Mouse (Mus musculus) liver, embryonic 14.5 days (tissue): ENCODE data around the gene E330034G19Rik. TPM values are rescaled to one million over a fixed set of nuclear protein-coding genes. Genes with fewer than 3 reads are reported as not detected.

Source experiments
- ATAC-seq: fragments of 200-750 bp; cut with Nextera tagmentation; 2 replicates; pipeline ENCODE4 v1.8.0; 2017; ENCODE audit warnings: moderate number of reproducible peaks, mild to moderate bottlenecking, moderate library complexity; ENCODE audit not compliant: insufficient read depth
- DNase-seq, 3 experiments: peaks; one replicate each; pipeline ENCODE4 v3.0.0-alpha.2; 2012 to 2013; ENCODE audit warnings: low read depth in 3 of 3, low spot score in 3 of 3
- H3K27ac ChIP-seq: fragments of 300-500 bp; sonication (generic); 2 replicates; pipeline ENCODE4 v1.5.1; 2014; ENCODE audit warnings: moderate library complexity, mild to moderate bottlenecking, control low read depth, inconsistent platforms
- H3K27me3 ChIP-seq: fragments of 300-500 bp; sonication (generic); 2 replicates; pipeline ENCODE4 v1.6.1; 2014; ENCODE audit warnings: mild to moderate bottlenecking, low read length, moderate library complexity; ENCODE audit not compliant: control insufficient read depth, insufficient read depth
- H3K36me3 ChIP-seq: fragments of 300-500 bp; sonication (generic); replicated peaks from 2 replicates; pipeline ENCODE4 v1.6.1; 2014; ENCODE audit warnings: low read depth; ENCODE audit not compliant: control insufficient read depth, insufficient read depth
- H3K4me1 ChIP-seq, 2 experiments: fragments of 200-500 bp in 1 of 2; fragments of 300-500 bp in 1 of 2; sonication (generic) in 1 of 2; replicated peaks; 2 replicates each; pipeline ENCODE4 v1.6.1; 2012 to 2014; ENCODE audit warnings: antibody characterized with exemption in 1 of 2, inconsistent platforms in 1 of 2, low read length in 1 of 2; ENCODE audit not compliant: control insufficient read depth in 2 of 2, insufficient read depth in 2 of 2
- H3K4me2 ChIP-seq: fragments of 300-500 bp; sonication (generic); 2 replicates; pipeline ENCODE4 v1.6.1; 2014; ENCODE audit warnings: low read depth, mild to moderate bottlenecking, control low read depth, moderate library complexity
- H3K4me3 ChIP-seq, 2 experiments: fragments of 200-500 bp in 1 of 2; fragments of 300-500 bp in 1 of 2; sonication (generic) in 1 of 2; 2 replicates each; pipeline ENCODE4 v1.5.1; 2012 to 2014; ENCODE audit warnings: low read depth in 2 of 2, low read length in 2 of 2, mild to moderate bottlenecking in 2 of 2, control low read depth in 1 of 2, inconsistent platforms in 1 of 2, moderate library complexity in 1 of 2; ENCODE audit not compliant: insufficient read depth in 1 of 2
- H3K9ac ChIP-seq: fragments of 300-500 bp; sonication (generic); replicated peaks from 2 replicates; pipeline ENCODE4 v1.6.1; 2014; ENCODE audit warnings: mild to moderate bottlenecking, control low read depth, moderate library complexity
- H3K9me3 ChIP-seq: fragments of 300-500 bp; sonication (generic); 2 replicates; pipeline ENCODE4 v1.6.1; 2016; ENCODE audit warnings: low read length, mixed read lengths; ENCODE audit not compliant: control insufficient read depth
- CTCF ChIP-seq: IDR thresholded peaks from 2 replicates; pipeline ENCODE4 v1.5.1; 2016; ENCODE audit warnings: antibody characterized with exemption, low read depth, control low read depth
- EP300 ChIP-seq: IDR thresholded peaks from 2 replicates; pipeline ENCODE4 v1.6.1; 2016; ENCODE audit warnings: antibody characterized with exemption, low read depth
- WGBS: fragments of 180-500 bp; shearing (Covaris S2); extraction: QIAGEN DNeasy Blood & Tissue Kit; methylation state at CpG from one replicate; pipeline ENCODE4 v1.1.7; 2014; ENCODE audit not compliant: insufficient replicate concordance; 5-methylcytosine and 5-hydroxymethylcytosine counted together
- polyA plus RNA-seq, 2 experiments: library from polyadenylated mRNA; depleted of rRNA in 1 of 2; stranded (reverse) in 1 of 2; unstranded in 1 of 2; fragments of >200 nt; fragmentation: Nextera tagmentation in 1 of 2; extraction: Ambion mirVana in 1 of 2; gene quantifications; 2 replicates each; pipeline versions ENCODE4 v1.2.1 to v1.2.3; 2012 to 2014

Gene E330034G19Rik
- polyA plus RNA-seq, 2 experiments, result not detected

DNA sequence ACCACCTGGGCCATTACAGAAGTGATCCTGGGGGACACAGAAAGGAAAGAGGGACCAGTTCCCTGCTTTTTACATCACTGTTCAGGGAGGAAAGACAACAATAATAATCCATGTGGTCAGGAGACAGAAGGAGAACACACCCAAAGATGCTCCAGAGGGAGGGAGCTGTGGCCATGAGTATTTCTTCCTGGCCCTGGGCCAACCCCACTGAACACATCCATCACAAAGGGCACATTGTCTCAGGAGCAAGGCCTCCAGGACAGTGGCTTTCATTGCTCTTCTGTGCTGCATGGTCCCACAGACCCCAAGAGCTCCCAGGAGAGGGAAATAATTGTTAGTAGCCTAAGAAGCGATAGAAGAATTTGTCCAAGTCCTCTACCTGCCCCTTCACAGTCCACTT is 23.4 kb upstream of the E330034G19Rik start:
- H3K4me1 ChIP-seq, result no peaks in the 10 kb centered on the region
- H3K4me3 ChIP-seq, result no peak overlapping the region
- no peak overlapping the region for H3K4me2 ChIP-seq
- H3K9me3 ChIP-seq, result no peaks in the 10 kb centered on the region
- no peak overlapping the region for H3K9ac ChIP-seq
- WGBS, result 67% methylated on average over 1 of the region's 1 CpGs
- TF ChIP-seq CTCF (no peak), EP300 (no peak)
- ATAC-seq (no peak), DNase-seq (no peak)
- H3K27me3 ChIP-seq, result no peaks in the 10 kb centered on the region
- H3K36me3 ChIP-seq, result no peaks in the 10 kb centered on the region
- H3K27ac ChIP-seq, result no peak overlapping the region

- H3K4me1 ChIP-seq, result no peaks in the 10 kb centered on the region
- ATAC-seq (no peak), DNase-seq (no peak)
- H3K36me3 ChIP-seq, result no peaks in the 10 kb centered on the region
- no peak overlapping the region for H3K4me3 ChIP-seq
- H3K27me3 ChIP-seq, result no peaks in the 10 kb centered on the region
- H3K27ac ChIP-seq, result no peak overlapping the region
- H3K9me3 ChIP-seq, result no peaks in the 10 kb centered on the region
- no peak overlapping the region for H3K4me2 ChIP-seq
- 33% methylated on average over 2 of the region's 2 CpGs for WGBS
- H3K9ac ChIP-seq, result no peak overlapping the region
- TF ChIP-seq EP300 (no peak), CTCF (peak; percentile 42; the same call in 1 of the 2 replicates)
Observed at GRCm38 (mm10) chr14:24273575-24273974, 19.4 kb upstream of the E330034G19Rik start.

GRCm38 (mm10) chr14:24275534-24275933 is 17.5 kb upstream of the E330034G19Rik start:
- Histone ChIP-seq H3K4me3 (no peak overlapping the region), H3K4me2 (no peak overlapping the region), H3K9me3 (no peaks in the 10 kb centered on the region), H3K27ac (no peak overlapping the region), H3K9ac (no peak overlapping the region), H3K27me3 (no peaks in the 10 kb centered on the region), H3K4me1 (no peaks in the 10 kb centered on the region), H3K36me3 (no peaks in the 10 kb centered on the region)
- ATAC-seq, result no peak
- WGBS, result 29% methylated on average over 2 of the region's 2 CpGs
- TF ChIP-seq CTCF (peak; percentile 23; the same call in 1 of the 2 replicates), EP300 (no peak)
- no peak for DNase-seq

DNA sequence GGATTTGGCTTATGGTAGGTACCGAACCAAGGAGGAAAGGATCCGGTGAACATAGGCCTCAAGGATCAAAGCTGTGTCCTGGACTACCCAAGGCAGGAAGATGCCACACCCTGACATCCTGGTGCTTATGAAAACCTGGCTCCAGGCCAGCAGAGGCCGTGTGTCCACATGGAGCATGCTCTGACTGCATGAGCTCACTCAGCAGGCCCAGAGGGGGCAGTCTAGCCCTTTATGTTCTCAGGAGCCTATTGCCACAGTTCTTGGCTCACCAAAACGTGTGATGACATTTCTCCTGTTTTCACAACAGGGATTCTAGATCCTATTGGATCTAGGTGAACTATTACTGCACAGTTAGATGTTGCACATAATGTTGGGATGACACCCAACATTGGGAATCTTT is 11.7 kb upstream of the E330034G19Rik start:
- TF ChIP-seq EP300 (no peak), CTCF (no peak)
- no peak overlapping the region for H3K4me2 ChIP-seq
- DNase-seq (no peak), ATAC-seq (no peak)
- H3K9me3 ChIP-seq, result no peaks in the 10 kb centered on the region
- H3K27ac ChIP-seq, result no peak overlapping the region
- no peak overlapping the region for H3K4me3 ChIP-seq
- 38% methylated on average over 4 of the region's 4 CpGs for WGBS
- H3K27me3 ChIP-seq, result no peaks in the 10 kb centered on the region
- H3K4me1 ChIP-seq, result no peaks in the 10 kb centered on the region
- no peaks in the 10 kb centered on the region for H3K36me3 ChIP-seq
- no peak overlapping the region for H3K9ac ChIP-seq

GRCm38 (mm10) chr14:24282276-24282675 is 10.7 kb upstream of the E330034G19Rik start:
- 48% methylated on average over 3 of the region's 3 CpGs for WGBS
- no peaks in the 10 kb centered on the region for H3K4me1 ChIP-seq
- no peak for DNase-seq

More at GRCm38 (mm10) chr14:24282276-24282675, 10.7 kb upstream of the E330034G19Rik start:
- Histone ChIP-seq H3K4me3 (no peak overlapping the region), H3K27ac (no peak overlapping the region), H3K9ac (no peak overlapping the region), H3K27me3 (no peaks in the 10 kb centered on the region), H3K4me2 (no peak overlapping the region), H3K36me3 (no peaks in the 10 kb centered on the region), H3K9me3 (no peaks in the 10 kb centered on the region)
- no peak for ATAC-seq
- TF ChIP-seq EP300 (no peak), CTCF (0 out of 2 replicates have a peak, but pooled peaks have one; percentile 11)
